Mouse (Mus musculus): ENCODE data around the gene Akap3. TPM values are rescaled to one million over a fixed set of nuclear protein-coding genes. Genes with fewer than 3 reads are reported as not detected.

Gene Akap3
- polyA plus RNA-seq (2014; fragmentation: Nextera tagmentation; extraction: Ambion mirVana), result 0.07 and 0.09 TPM in 2 replicates

GRCm38 (mm10) chr6:126852881-126853280 is at the start of gene Akap3:
TSS of gene Akap3 (plus strand) at chr6:126853098.
- ATAC-seq (no peak), DNase-seq (ENCODE audit: low spot score) (peak; percentile 20)
- H3K9ac ChIP-seq (ENCODE audit: low read length), result no peak within 1 kb of the TSS
- no peaks in the 10 kb centered on the region for H3K9me3 ChIP-seq (replicated peaks; ENCODE audit: control insufficient read depth, low read length)
- 0 out of 2 replicates have a peak, but pooled peaks cover 7% of the 10 kb centered on the region for H3K27me3 ChIP-seq (replicated peaks; ENCODE audit: control insufficient read depth, insufficient read depth, low read length)
- H3K4me3 ChIP-seq (ENCODE audit: low read depth, low read length), result no peak within 1 kb of the TSS
- H3K27ac ChIP-seq (ENCODE audit: low read depth, low read length), result no peak within 1 kb of the TSS
- peaks cover 12% of the 10 kb centered on the region; the same call in 1 of the 2 replicates for H3K4me1 ChIP-seq (ENCODE audit: control insufficient read depth, insufficient read depth, low read length)
- no peaks in the 10 kb centered on the region for H3K36me3 ChIP-seq (ENCODE audit: control insufficient read depth, insufficient read depth, low read length)
- no peak within 1 kb of the TSS for H3K4me2 ChIP-seq (ENCODE audit: low read length)

- H3K27ac ChIP-seq (ENCODE audit: low read depth, low read length), result no peak overlapping the region
- no peak for ATAC-seq
- H3K4me2 ChIP-seq (ENCODE audit: low read length), result no peak overlapping the region
- no peaks in the 10 kb centered on the region for H3K27me3 ChIP-seq (replicated peaks; ENCODE audit: control insufficient read depth, insufficient read depth, low read length)
- no peaks in the 10 kb centered on the region for H3K4me1 ChIP-seq (ENCODE audit: control insufficient read depth, insufficient read depth, low read length)
- WGBS, result 92% methylated on average over 3 of the region's 3 CpGs
- no peaks in the 10 kb centered on the region for H3K36me3 ChIP-seq (ENCODE audit: control insufficient read depth, insufficient read depth, low read length)
- no peak for DNase-seq (ENCODE audit: low spot score)
- H3K4me3 ChIP-seq (ENCODE audit: low read depth, low read length), result no peak overlapping the region
- no peak overlapping the region for H3K9ac ChIP-seq (ENCODE audit: low read length)
- H3K9me3 ChIP-seq (replicated peaks; ENCODE audit: control insufficient read depth, low read length), result no peaks in the 10 kb centered on the region
These were observed 46.1 kb upstream of the Akap3 start for GRCm38 (mm10) chr6:126806783-126807182.

- no peak overlapping the region for H3K4me2 ChIP-seq (ENCODE audit: low read length)
- WGBS, result 74% methylated on average over 4 of the region's 4 CpGs
- no peaks in the 10 kb centered on the region for H3K4me1 ChIP-seq (ENCODE audit: control insufficient read depth, insufficient read depth, low read length)
- H3K36me3 ChIP-seq (ENCODE audit: control insufficient read depth, insufficient read depth, low read length), result no peaks in the 10 kb centered on the region
- no peak overlapping the region for H3K27ac ChIP-seq (ENCODE audit: low read depth, low read length)
- no peak overlapping the region for H3K4me3 ChIP-seq (ENCODE audit: low read depth, low read length)
- H3K27me3 ChIP-seq (replicated peaks; ENCODE audit: control insufficient read depth, insufficient read depth, low read length), result no peaks in the 10 kb centered on the region
- ATAC-seq, result no peak
- no peaks in the 10 kb centered on the region for H3K9me3 ChIP-seq (replicated peaks; ENCODE audit: control insufficient read depth, low read length)
- H3K9ac ChIP-seq (ENCODE audit: low read length), result no peak overlapping the region
- DNase-seq (ENCODE audit: low spot score), result no peak
These were observed 44.8 kb upstream of the Akap3 start for GRCm38 (mm10) chr6:126808134-126808533.

GRCm38 (mm10) chr6:126808561-126808960 is 44.3 kb upstream of the Akap3 start:
- Histone ChIP-seq H3K4me1 (ENCODE audit: control insufficient read depth, insufficient read depth, low read length) (no peaks in the 10 kb centered on the region), H3K9me3 (replicated peaks; ENCODE audit: control insufficient read depth, low read length) (no peaks in the 10 kb centered on the region), H3K27me3 (replicated peaks; ENCODE audit: control insufficient read depth, insufficient read depth, low read length) (no peaks in the 10 kb centered on the region), H3K4me2 (ENCODE audit: low read length) (no peak overlapping the region), H3K4me3 (ENCODE audit: low read depth, low read length) (no peak overlapping the region), H3K9ac (ENCODE audit: low read length) (no peak overlapping the region), H3K36me3 (ENCODE audit: control insufficient read depth, insufficient read depth, low read length) (no peaks in the 10 kb centered on the region), H3K27ac (ENCODE audit: low read depth, low read length) (no peak overlapping the region)
- WGBS, result 89% methylated on average over 8 of the region's 8 CpGs
- ATAC-seq (no peak), DNase-seq (ENCODE audit: low spot score) (no peak)

DNA sequence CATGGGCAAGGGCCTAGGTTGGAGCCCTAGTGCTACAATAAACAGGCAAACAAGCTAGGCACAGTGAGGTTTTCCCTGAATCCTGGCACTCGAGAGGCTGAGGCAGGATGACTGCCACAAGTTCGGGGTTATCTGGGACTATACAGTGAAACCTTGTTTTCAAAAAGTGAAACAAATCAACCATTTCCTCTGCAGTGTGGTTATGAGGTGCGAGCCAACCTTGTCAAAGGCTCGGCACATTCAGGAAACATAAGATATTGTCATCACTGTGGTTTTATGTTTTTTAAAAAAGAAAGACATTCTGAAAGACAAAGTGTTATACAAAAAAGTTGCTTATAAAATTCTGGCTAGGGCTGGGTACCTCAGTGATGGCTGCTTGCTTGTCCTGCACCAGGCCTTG is 41.4 kb upstream of the Akap3 start:
- no peaks in the 10 kb centered on the region for H3K4me1 ChIP-seq (ENCODE audit: control insufficient read depth, insufficient read depth, low read length)
- H3K9me3 ChIP-seq (replicated peaks; ENCODE audit: control insufficient read depth, low read length), result no peaks in the 10 kb centered on the region
- no peak overlapping the region for H3K27ac ChIP-seq (ENCODE audit: low read depth, low read length)
- DNase-seq (ENCODE audit: low spot score) (no peak), ATAC-seq (no peak)
- 90% methylated on average over 4 of the region's 4 CpGs for WGBS
- H3K27me3 ChIP-seq (replicated peaks; ENCODE audit: control insufficient read depth, insufficient read depth, low read length), result no peaks in the 10 kb centered on the region
- H3K9ac ChIP-seq (ENCODE audit: low read length), result no peak overlapping the region
- no peak overlapping the region for H3K4me3 ChIP-seq (ENCODE audit: low read depth, low read length)
- no peaks in the 10 kb centered on the region for H3K36me3 ChIP-seq (ENCODE audit: control insufficient read depth, insufficient read depth, low read length)
- H3K4me2 ChIP-seq (ENCODE audit: low read length), result no peak overlapping the region

- WGBS, result 47% methylated on average over 6 of the region's 6 CpGs
- no peaks in the 10 kb centered on the region for H3K4me1 ChIP-seq (ENCODE audit: control insufficient read depth, insufficient read depth, low read length)
- no peaks in the 10 kb centered on the region for H3K27me3 ChIP-seq (replicated peaks; ENCODE audit: control insufficient read depth, insufficient read depth, low read length)
- no peak overlapping the region for H3K4me2 ChIP-seq (ENCODE audit: low read length)
- peaks cover 4% of the 10 kb centered on the region; the same call in 1 of the 2 replicates for H3K36me3 ChIP-seq (ENCODE audit: control insufficient read depth, insufficient read depth, low read length)
- ATAC-seq (peak; percentile 57), DNase-seq (ENCODE audit: low spot score) (peak; percentile 24)
- no peaks in the 10 kb centered on the region for H3K9me3 ChIP-seq (replicated peaks; ENCODE audit: control insufficient read depth, low read length)
- H3K4me3 ChIP-seq (ENCODE audit: low read depth, low read length), result no peak overlapping the region
- H3K27ac ChIP-seq (ENCODE audit: low read depth, low read length), result no peak overlapping the region
- H3K9ac ChIP-seq (ENCODE audit: low read length), result no peak overlapping the region
These were observed 37.6 kb upstream of the Akap3 start for GRCm38 (mm10) chr6:126815206-126815750.

DNA sequence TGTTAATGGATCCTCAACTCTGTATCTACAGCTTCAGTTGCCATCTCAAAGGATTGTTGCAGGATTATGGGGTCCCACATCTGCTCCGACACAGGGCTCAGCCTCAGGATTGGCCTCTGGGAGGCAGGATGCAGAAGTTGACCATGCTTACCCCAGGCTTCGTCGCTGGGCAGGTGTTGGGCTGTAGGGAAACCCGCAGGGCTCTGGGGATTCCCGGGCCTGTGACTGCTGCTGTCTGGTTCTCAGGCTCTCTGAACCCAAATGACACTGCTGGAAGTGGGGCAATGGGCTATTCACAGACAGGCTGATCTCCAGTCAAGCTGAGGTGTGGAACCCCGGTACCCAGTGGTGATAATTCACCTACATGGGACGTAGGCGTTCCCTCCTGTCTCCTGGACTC is 36.6 kb upstream of the Akap3 start:
- H3K4me1 ChIP-seq (ENCODE audit: control insufficient read depth, insufficient read depth, low read length), result no peaks in the 10 kb centered on the region
- no peak overlapping the region for H3K4me3 ChIP-seq (ENCODE audit: low read depth, low read length)
- DNase-seq (ENCODE audit: low spot score), result no peak

DNA sequence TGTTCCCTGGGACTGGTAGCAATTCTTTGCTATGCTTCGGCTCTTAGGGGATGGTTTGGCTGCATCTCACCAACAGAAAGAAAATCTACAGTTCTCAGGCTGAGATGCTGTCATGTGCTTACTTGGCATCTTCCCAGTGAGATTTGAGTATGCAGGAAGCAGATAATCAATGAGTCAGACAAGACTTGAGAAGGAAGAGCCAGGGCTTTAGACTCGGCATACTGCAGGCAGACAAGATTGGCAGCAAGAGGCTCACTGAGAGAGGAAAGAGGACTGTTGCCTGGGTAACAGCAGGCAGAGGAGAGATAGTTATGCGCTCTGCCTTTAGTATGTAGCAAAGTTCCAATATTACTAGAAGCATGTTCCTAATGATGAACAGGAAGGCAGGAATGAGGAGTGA is 29.8 kb upstream of the Akap3 start:
- H3K9ac ChIP-seq (ENCODE audit: low read length), result no peak overlapping the region
- no peak overlapping the region for H3K27ac ChIP-seq (ENCODE audit: low read depth, low read length)
- no peak overlapping the region for H3K4me2 ChIP-seq (ENCODE audit: low read length)
- no peaks in the 10 kb centered on the region for H3K27me3 ChIP-seq (replicated peaks; ENCODE audit: control insufficient read depth, insufficient read depth, low read length)
- H3K4me1 ChIP-seq (ENCODE audit: control insufficient read depth, insufficient read depth, low read length), result no peaks in the 10 kb centered on the region
- WGBS, result 92% methylated on average over 3 of the region's 3 CpGs
- H3K36me3 ChIP-seq (ENCODE audit: control insufficient read depth, insufficient read depth, low read length), result peaks cover 76% of the 10 kb centered on the region
- DNase-seq (ENCODE audit: low spot score) (peak; percentile 28), ATAC-seq (no peak)
- no peak overlapping the region for H3K4me3 ChIP-seq (ENCODE audit: low read depth, low read length)
- no peaks in the 10 kb centered on the region for H3K9me3 ChIP-seq (replicated peaks; ENCODE audit: control insufficient read depth, low read length)

More for the DNA sequence above, 36.6 kb upstream of the Akap3 start:
- Histone ChIP-seq H3K4me2 (ENCODE audit: low read length) (no peak overlapping the region), H3K27me3 (replicated peaks; ENCODE audit: control insufficient read depth, insufficient read depth, low read length) (no peaks in the 10 kb centered on the region), H3K36me3 (ENCODE audit: control insufficient read depth, insufficient read depth, low read length) (peaks cover 13% of the 10 kb centered on the region), H3K9ac (ENCODE audit: low read length) (no peak overlapping the region), H3K9me3 (replicated peaks; ENCODE audit: control insufficient read depth, low read length) (no peaks in the 10 kb centered on the region), H3K27ac (ENCODE audit: low read depth, low read length) (no peak overlapping the region)
- WGBS, result 92% methylated on average over 8 of the region's 8 CpGs
- ATAC-seq, result no peak

GRCm38 (mm10) chr6:126836628-126837027 is 16.3 kb upstream of the Akap3 start:
- no peak overlapping the region for H3K9ac ChIP-seq (ENCODE audit: low read length)
- no peak overlapping the region for H3K4me3 ChIP-seq (ENCODE audit: low read depth, low read length)
- ATAC-seq (no peak), DNase-seq (ENCODE audit: low spot score) (no peak)
- H3K27ac ChIP-seq (ENCODE audit: low read depth, low read length), result no peak overlapping the region
- H3K9me3 ChIP-seq (replicated peaks; ENCODE audit: control insufficient read depth, low read length), result no peaks in the 10 kb centered on the region
- H3K4me1 ChIP-seq (ENCODE audit: control insufficient read depth, insufficient read depth, low read length), result no peaks in the 10 kb centered on the region
- WGBS, result 92% methylated on average over 8 of the region's 8 CpGs
- no peaks in the 10 kb centered on the region for H3K27me3 ChIP-seq (replicated peaks; ENCODE audit: control insufficient read depth, insufficient read depth, low read length)
- peaks cover 91% of the 10 kb centered on the region for H3K36me3 ChIP-seq (ENCODE audit: control insufficient read depth, insufficient read depth, low read length)
- no peak overlapping the region for H3K4me2 ChIP-seq (ENCODE audit: low read length)

Data from forebrain, embryonic 14.5 days (tissue).